Mouse (Mus musculus): Measurements from ENCODE around the gene Washc4.

GRCm38 (mm10) chr10:83612648-83613215 lies 69.2 kb downstream of the Washc4 start:
- no peak for TF ChIP-seq CTCF (IDR thresholded peaks at IDR 0.05; ENCODE audit: control insufficient read depth, insufficient read depth, insufficient replicate concordance, low read depth, low read length)
- no peak for TF ChIP-seq POLR2A (IDR thresholded peaks at IDR 0.05; ENCODE audit: control insufficient read depth, low read depth, low read length)
